ENCODE assay signal across 8 mouse cellular contexts in genomic region chr7:118996137-118996837, GRCm38 (mm10). TPM values are rescaled to one million over a fixed set of nuclear protein-coding genes. Genes with fewer than 3 reads are reported as not detected.
DNase-seq lines count a peak whose midpoint lies in the region; ATAC-seq and TF ChIP-seq lines count a peak whose summit lies in the region.

No protein-coding gene starts in this region.

- no peak overlapping the region for H3K27ac ChIP-seq in hindbrain, embryonic 15.5 days (replicated peaks)

- peak; percentile 30 for DNase-seq in Patski (ENCODE audit: low read depth, low spot score)
- peak; percentile 91 to 94 for DNase-seq in cerebellum, postnatal 10 days
- DNase-seq in frontal cortex, postnatal 36 days (ENCODE audit: low spot score in 2 of 2), result peak; percentile 85 to 93
- DNase-seq in layer of hippocampus, postnatal 36 days, result peak; percentile 81 to 87
- peak; percentile 68 to 83 for DNase-seq in lung, postnatal 4 days
- peak; percentile 76 for DNase-seq in retina, postnatal 7 days (ENCODE audit: low read depth, low spot score)
- DNase-seq in urinary bladder, adult 18-20 months (ENCODE audit: low spot score in 2 of 2), result peak; percentile 53 to 66

- 0 out of 2 replicates have a peak overlapping the region, but pooled peaks have one; percentile 50 for H3K9ac ChIP-seq in hindbrain, embryonic 15.5 days

- POLR2A ChIA-PET in Patski (lab: Charles Lee), result interaction anchor here (0.7 to 0.9 kb wide), 3 partner anchors 145 to 265 kb away, joined by 3 to 7 read pairs (median 3); partner anchors contain the start of gene Vps35l

- H3K4me3 ChIP-seq in hindbrain, embryonic 15.5 days, result no peak overlapping the region

- in situ Hi-C loops in Patski (cut with MboI; ENCODE audit: low pct_unique_long_range_greater_than_20kb), result loop anchor here (5.0 to 10.0 kb wide), 2 partner anchors 141 to 234 kb away; partner anchors contain the start of genes Iqck and Knop1

- H3K27me3 ChIP-seq in Patski, result no peaks in the 10 kb centered on the region
- H3K27me3 ChIP-seq in hindbrain, embryonic 15.5 days, result no peaks in the 10 kb centered on the region

- ATAC-seq in Patski, result peak; percentile 1
- peak; percentile 52 for ATAC-seq in hindbrain, embryonic 15.5 days (ENCODE audit: low FRiP score, low read depth)

- no peaks in the 10 kb centered on the region for H3K9me3 ChIP-seq in hindbrain, embryonic 15.5 days

- peaks cover 45% of the 10 kb centered on the region for H3K4me1 ChIP-seq in hindbrain, embryonic 15.5 days (replicated peaks)

- WGBS in hindbrain, embryonic 15.5 days, result 10% methylated on average over 13 of the region's 13 CpGs

- CTCF ChIA-PET in Patski (lab: Charles Lee), result interaction anchor here (0.7 to 2.0 kb wide), 19 partner anchors 23 to 256 kb away, joined by 3 to 17 read pairs (median 4); no protein-coding TSS in a partner anchor

- TF ChIP-seq CTCF in Patski (IDR thresholded peaks at IDR 0.05), result peak; percentile 93

- peak overlapping the region; percentile 64 for H3K4me2 ChIP-seq in hindbrain, embryonic 15.5 days

- H3K36me3 ChIP-seq in hindbrain, embryonic 15.5 days, result no peaks in the 10 kb centered on the region

RNA-seq across cellular contexts. Expression of gene Gprc5b, which starts 1.3 kb away (rescaled TPM):
- 23.3 TPM for polyA plus RNA-seq in Patski (2021)
- 5.2 and 5.9 TPM in 2 replicates for polyA plus RNA-seq in hindbrain, embryonic 15.5 days (2015; fragmentation: Nextera tagmentation; extraction: Ambion mirVana)
- total RNA-seq in layer of hippocampus, postnatal 36 days (2021), result 100 to 1,000 TPM; 122 to 123 TPM

Comparison
In these comparisons a context has a peak if more than half of its experiments do, and no peak if none do; other contexts are left out.
1. DNase-seq: peak in every context shown above with its lines; median percentile 92 in cerebellum, postnatal 10 days; 89 in frontal cortex, postnatal 36 days; 84 in layer of hippocampus, postnatal 36 days; 76 in retina, postnatal 7 days; 76 in lung, postnatal 4 days; 60 in urinary bladder, adult 18-20 months; 30 in Patski.